Mouse (Mus musculus): ENCODE results near the gene Ccdc122. TPM values are rescaled to one million over a fixed set of nuclear protein-coding genes. Genes with fewer than 3 reads are reported as not detected.

The Ccdc122 gene
- polyA plus RNA-seq, 1 experiment from 2014 or later = 1.5 TPM

- ATAC-seq (replicated peaks; ENCODE audit: insufficient number of reproducible peaks, insufficient read depth, low FRiP score, low read depth) = no peak
- no peak overlapping the region for H3K4me3 ChIP-seq
- WGBS = 56% methylated on average over 6 of the region's 6 CpGs
Measured at GRCm38 (mm10) chr14:77136936-77137335, 100.4 kb downstream of the Ccdc122 start.

GRCm38 (mm10) chr14:77141324-77142282 is 105.0 kb downstream of the Ccdc122 start:
- WGBS = 29% methylated on average over 17 of the region's 17 CpGs
- Histone ChIP-seq H3K36me3 (no peaks in the 10 kb centered on the region), H3K4me1 (replicated peaks) (peaks cover 8% of the 10 kb centered on the region), H3K9me3 (replicated peaks) (no peaks in the 10 kb centered on the region), H3K27me3 (0 out of 2 replicates have a peak, but pooled peaks cover 4% of the 10 kb centered on the region), H3K4me3 (no peak overlapping the region), H3K27ac (no peak overlapping the region), H3K4me2 (peak overlapping the region; percentile 38; the same call in 1 of the 2 replicates), H3K9ac (no peak overlapping the region)
- no peak for ATAC-seq (replicated peaks; ENCODE audit: insufficient number of reproducible peaks, insufficient read depth, low FRiP score, low read depth)

More at GRCm38 (mm10) chr14:77136936-77137335, 100.4 kb downstream of the Ccdc122 start:
- Histone ChIP-seq H3K9ac (no peak overlapping the region), H3K36me3 (no peaks in the 10 kb centered on the region), H3K9me3 (replicated peaks) (no peaks in the 10 kb centered on the region), H3K27ac (no peak overlapping the region), H3K4me1 (replicated peaks) (peaks cover 9% of the 10 kb centered on the region), H3K27me3 (0 out of 2 replicates have a peak, but pooled peaks cover 4% of the 10 kb centered on the region), H3K4me2 (no peak overlapping the region)

GRCm38 (mm10) chr14:77145103-77145502 is 108.5 kb downstream of the Ccdc122 start:
- 0 out of 2 replicates have a peak, but pooled peaks cover 4% of the 10 kb centered on the region for H3K27me3 ChIP-seq
- 20% methylated on average over 4 of the region's 4 CpGs for WGBS
- no peak overlapping the region for H3K4me3 ChIP-seq
- no peak overlapping the region for H3K4me2 ChIP-seq
- ATAC-seq (replicated peaks; ENCODE audit: insufficient number of reproducible peaks, insufficient read depth, low FRiP score, low read depth) = no peak
- H3K27ac ChIP-seq = peak overlapping the region; percentile 6; the same call in 1 of the 2 replicates
- peaks cover 8% of the 10 kb centered on the region for H3K4me1 ChIP-seq (replicated peaks)
- H3K9me3 ChIP-seq (replicated peaks) = no peaks in the 10 kb centered on the region
- H3K9ac ChIP-seq = no peak overlapping the region
- no peaks in the 10 kb centered on the region for H3K36me3 ChIP-seq

- Histone ChIP-seq H3K4me2 (no peak overlapping the region), H3K9me3 (replicated peaks) (no peaks in the 10 kb centered on the region), H3K27ac (no peak overlapping the region), H3K4me1 (replicated peaks) (peaks cover 8% of the 10 kb centered on the region), H3K27me3 (no peaks in the 10 kb centered on the region), H3K4me3 (no peak overlapping the region), H3K9ac (no peak overlapping the region), H3K36me3 (no peaks in the 10 kb centered on the region)
- WGBS = 88% methylated on average over 1 of the region's 1 CpGs
- ATAC-seq (replicated peaks; ENCODE audit: insufficient number of reproducible peaks, insufficient read depth, low FRiP score, low read depth) = no peak
Measured at GRCm38 (mm10) chr14:77147635-77148034, 111.1 kb downstream of the Ccdc122 start.

GRCm38 (mm10) chr14:77150556-77150955 is 114.0 kb downstream of the Ccdc122 start:
- no peak for ATAC-seq (replicated peaks; ENCODE audit: insufficient number of reproducible peaks, insufficient read depth, low FRiP score, low read depth)

GRCm38 (mm10) chr14:77151431-77151830 is 114.9 kb downstream of the Ccdc122 start:
- H3K9me3 ChIP-seq (replicated peaks) = no peaks in the 10 kb centered on the region
- no peak overlapping the region for H3K4me2 ChIP-seq
- ATAC-seq (replicated peaks; ENCODE audit: insufficient number of reproducible peaks, insufficient read depth, low FRiP score, low read depth) = no peak
- H3K9ac ChIP-seq = no peak overlapping the region
- H3K36me3 ChIP-seq = no peaks in the 10 kb centered on the region
- H3K27me3 ChIP-seq = peaks cover 21% of the 10 kb centered on the region
- H3K4me1 ChIP-seq (replicated peaks) = peaks cover 5% of the 10 kb centered on the region
- no peak overlapping the region for H3K4me3 ChIP-seq
- WGBS = 77% methylated on average over 7 of the region's 7 CpGs
- H3K27ac ChIP-seq = no peak overlapping the region

More at GRCm38 (mm10) chr14:77150556-77150955, 114.0 kb downstream of the Ccdc122 start:
- Histone ChIP-seq H3K27ac (no peak overlapping the region), H3K9me3 (replicated peaks) (no peaks in the 10 kb centered on the region), H3K9ac (no peak overlapping the region), H3K36me3 (no peaks in the 10 kb centered on the region), H3K4me3 (no peak overlapping the region), H3K4me2 (no peak overlapping the region), H3K4me1 (replicated peaks) (no peaks in the 10 kb centered on the region), H3K27me3 (peaks cover 13% of the 10 kb centered on the region)
- 75% methylated on average over 6 of the region's 6 CpGs for WGBS

GRCm38 (mm10) chr14:77156222-77156910 is 119.8 kb downstream of the Ccdc122 start, which contains the start of gene Enox1:
Gene Enox1, plus strand, starts transcription at chr14:77156763.
- no peaks in the 10 kb centered on the region for H3K36me3 ChIP-seq
- H3K9ac ChIP-seq = peak within 1 kb of the TSS; percentile 62
- peak; percentile 80 for ATAC-seq (replicated peaks; ENCODE audit: insufficient number of reproducible peaks, insufficient read depth, low FRiP score, low read depth)
- H3K4me3 ChIP-seq = peak within 1 kb of the TSS; percentile 71
- H3K4me1 ChIP-seq (replicated peaks) = peaks cover 16% of the 10 kb centered on the region
- H3K27ac ChIP-seq = no peak within 1 kb of the TSS
- under 1% methylated on average over 72 of the region's 73 CpGs for WGBS
- no peaks in the 10 kb centered on the region for H3K9me3 ChIP-seq (replicated peaks)
- H3K27me3 ChIP-seq = peaks cover 41% of the 10 kb centered on the region
- H3K4me2 ChIP-seq = peak within 1 kb of the TSS; percentile 100

- peaks cover 41% of the 10 kb centered on the region for H3K27me3 ChIP-seq
- peak overlapping the region; percentile 71 for H3K4me3 ChIP-seq
- no peaks in the 10 kb centered on the region for H3K9me3 ChIP-seq (replicated peaks)
- H3K4me2 ChIP-seq = peak overlapping the region; percentile 100
- under 1% methylated on average over 63 of the region's 64 CpGs for WGBS
- H3K4me1 ChIP-seq (replicated peaks) = peaks cover 16% of the 10 kb centered on the region
- no peak overlapping the region for H3K27ac ChIP-seq
- peak overlapping the region; percentile 62 for H3K9ac ChIP-seq
- no peaks in the 10 kb centered on the region for H3K36me3 ChIP-seq
- ATAC-seq (replicated peaks; ENCODE audit: insufficient number of reproducible peaks, insufficient read depth, low FRiP score, low read depth) = peak; percentile 65
Measured at GRCm38 (mm10) chr14:77156911-77157504, 120.4 kb downstream of the Ccdc122 start.

GRCm38 (mm10) chr14:77157505-77157911 is 120.9 kb downstream of the Ccdc122 start:
- Histone ChIP-seq H3K4me2 (peak overlapping the region; percentile 100), H3K27ac (no peak overlapping the region), H3K9ac (peak overlapping the region; percentile 62), H3K27me3 (peaks cover 41% of the 10 kb centered on the region), H3K4me1 (replicated peaks) (peaks cover 16% of the 10 kb centered on the region), H3K36me3 (no peaks in the 10 kb centered on the region), H3K9me3 (replicated peaks) (no peaks in the 10 kb centered on the region), H3K4me3 (peak overlapping the region; percentile 71)
- WGBS = 2% methylated on average over 31 of the region's 31 CpGs
- ATAC-seq (replicated peaks; ENCODE audit: insufficient number of reproducible peaks, insufficient read depth, low FRiP score, low read depth) = peak; percentile 67

GRCm38 (mm10) chr14:77159397-77159796 is 122.8 kb downstream of the Ccdc122 start:
- Histone ChIP-seq H3K9ac (no peak overlapping the region), H3K9me3 (replicated peaks) (no peaks in the 10 kb centered on the region), H3K36me3 (no peaks in the 10 kb centered on the region), H3K27ac (no peak overlapping the region), H3K4me1 (replicated peaks) (peaks cover 16% of the 10 kb centered on the region), H3K27me3 (peaks cover 39% of the 10 kb centered on the region), H3K4me3 (no peak overlapping the region), H3K4me2 (no peak overlapping the region)
- ATAC-seq (replicated peaks; ENCODE audit: insufficient number of reproducible peaks, insufficient read depth, low FRiP score, low read depth) = no peak
- WGBS = 82% methylated on average over 5 of the region's 5 CpGs

Measured in heart, embryonic 15.5 days (tissue).